Mouse (Mus musculus): Measurements from ENCODE around the gene Fto.
A peak's percentile ranks its signal among the peaks of the same experiment; 100 is the strongest.

Fto gene

GRCm38 (mm10) chr8:91538109-91538508, 224.8 kb downstream of the Fto start:
- no peak for DNase-seq

GRCm38 (mm10) chr8:91538892-91539291, 225.6 kb downstream of the Fto start:
- no peak for DNase-seq

GRCm38 (mm10) chr8:91539586-91539985, 226.3 kb downstream of the Fto start:
- DNase-seq, result no peak

- no peak for DNase-seq
Observed at GRCm38 (mm10) chr8:91541229-91541628, 227.9 kb downstream of the Fto start.

GRCm38 (mm10) chr8:91545561-91545960, 232.2 kb downstream of the Fto start:
- no peak for DNase-seq

GRCm38 (mm10) chr8:91546599-91546998, 233.3 kb downstream of the Fto start:
- no peak for DNase-seq

- DNase-seq, result no peak
Observed at GRCm38 (mm10) chr8:91550131-91550530, 236.8 kb downstream of the Fto start.

GRCm38 (mm10) chr8:91551166-91551765, 237.9 kb downstream of the Fto start:
- DNase-seq, result no peak

GRCm38 (mm10) chr8:91551775-91552538, 238.6 kb downstream of the Fto start:
- peak; percentile 39 for DNase-seq

GRCm38 (mm10) chr8:91552635-91553034, 239.3 kb downstream of the Fto start:
- DNase-seq, result no peak

- no peak for DNase-seq
Observed at GRCm38 (mm10) chr8:91553387-91553786, 240.1 kb downstream of the Fto start.

- DNase-seq, result no peak
Observed at GRCm38 (mm10) chr8:91557041-91557587, 243.8 kb downstream of the Fto start.

- no peak for DNase-seq
Observed at GRCm38 (mm10) chr8:91558408-91558807, 245.1 kb downstream of the Fto start.

GRCm38 (mm10) chr8:91560017-91560591, 246.8 kb downstream of the Fto start:
- DNase-seq, result no peak

- DNase-seq, result no peak
Observed at GRCm38 (mm10) chr8:91561241-91561640, 247.9 kb downstream of the Fto start.

GRCm38 (mm10) chr8:91562600-91562999, 249.3 kb downstream of the Fto start:
- no peak for DNase-seq

GRCm38 (mm10) chr8:91563326-91563725, 250.0 kb downstream of the Fto start:
- no peak for DNase-seq

- DNase-seq, result no peak
Observed at GRCm38 (mm10) chr8:91565869-91566502, 252.7 kb downstream of the Fto start.

GRCm38 (mm10) chr8:91566503-91566869, 253.2 kb downstream of the Fto start:
- DNase-seq, result no peak

GRCm38 (mm10) chr8:91569874-91570273, 256.5 kb downstream of the Fto start:
- DNase-seq, result no peak

GRCm38 (mm10) chr8:91570809-91571208, 257.5 kb downstream of the Fto start:
- no peak for DNase-seq

GRCm38 (mm10) chr8:91571978-91572377, 258.7 kb downstream of the Fto start:
- no peak for DNase-seq

GRCm38 (mm10) chr8:91572630-91573029, 259.3 kb downstream of the Fto start:
- DNase-seq, result no peak

GRCm38 (mm10) chr8:91575576-91575975, 262.3 kb downstream of the Fto start:
- DNase-seq, result no peak

Measured in lung, postnatal 10 days (tissue).